Mouse (Mus musculus) bone marrow, adult 2 months (tissue): ENCODE results near the gene Rsl1. TPM values are rescaled to one million over a fixed set of nuclear protein-coding genes. Genes with fewer than 3 reads are reported as not detected.
"Not testable (repeated sequence)": the region's sequence is repeated elsewhere in the genome, so short reads cannot be mapped to it uniquely, and the experiment has no call there.

ENCODE experiments used
- H3K27ac ChIP-seq: fragments of 200-500 bp; 2 replicates; pipeline ENCODE4 v1.5.1; 2012; ENCODE audit warnings: low read depth, mild to moderate bottlenecking, control low read depth, inconsistent platforms, low read length; ENCODE audit not compliant: control insufficient read depth, poor library complexity, insufficient read depth
- H3K4me1 ChIP-seq: fragments of 200-500 bp; 2 replicates; pipeline ENCODE4 v1.6.1; 2011; ENCODE audit warnings: low read length; ENCODE audit not compliant: control insufficient read depth, insufficient read depth
- H3K4me3 ChIP-seq: fragments of 200-500 bp; replicated peaks from 2 replicates; pipeline ENCODE3; 2011; ENCODE audit warnings: mild to moderate bottlenecking, low read depth, low read length, control low read depth; ENCODE audit not compliant: control insufficient read depth
- CTCF ChIP-seq: fragments of 200-500 bp; IDR thresholded peaks from 2 replicates; pipeline ENCODE4 v1.5.1; 2011; ENCODE audit warnings: low read length, control low read depth; ENCODE audit not compliant: control insufficient read depth, insufficient read depth
- POLR2A ChIP-seq: fragments of 200-500 bp; IDR thresholded peaks from 2 replicates; pipeline ENCODE4 v1.6.1; 2011; ENCODE audit warnings: low read depth, mild to moderate bottlenecking, control low read depth, low read length, borderline replicate concordance; ENCODE audit not compliant: control insufficient read depth
- WGBS: fragments of 180-500 bp; shearing (Covaris S2); methylation state at CpG from one replicate; pipeline ENCODE4 v1.1.7; 2018; 5-methylcytosine and 5-hydroxymethylcytosine counted together
- polyA plus RNA-seq: library from polyadenylated mRNA; stranded (reverse); fragments of >200 nt; gene quantifications from 2 replicates; pipeline ENCODE4 v1.2.4, GENCODE M21; 2011; ENCODE audit warnings: low replicate concordance; ENCODE audit not compliant: missing spikeins, insufficient read depth, insufficient read length

Gene Rsl1
- 3.2 TPM in 1 of 2 replicates, not detected in the other for polyA plus RNA-seq

DNA sequence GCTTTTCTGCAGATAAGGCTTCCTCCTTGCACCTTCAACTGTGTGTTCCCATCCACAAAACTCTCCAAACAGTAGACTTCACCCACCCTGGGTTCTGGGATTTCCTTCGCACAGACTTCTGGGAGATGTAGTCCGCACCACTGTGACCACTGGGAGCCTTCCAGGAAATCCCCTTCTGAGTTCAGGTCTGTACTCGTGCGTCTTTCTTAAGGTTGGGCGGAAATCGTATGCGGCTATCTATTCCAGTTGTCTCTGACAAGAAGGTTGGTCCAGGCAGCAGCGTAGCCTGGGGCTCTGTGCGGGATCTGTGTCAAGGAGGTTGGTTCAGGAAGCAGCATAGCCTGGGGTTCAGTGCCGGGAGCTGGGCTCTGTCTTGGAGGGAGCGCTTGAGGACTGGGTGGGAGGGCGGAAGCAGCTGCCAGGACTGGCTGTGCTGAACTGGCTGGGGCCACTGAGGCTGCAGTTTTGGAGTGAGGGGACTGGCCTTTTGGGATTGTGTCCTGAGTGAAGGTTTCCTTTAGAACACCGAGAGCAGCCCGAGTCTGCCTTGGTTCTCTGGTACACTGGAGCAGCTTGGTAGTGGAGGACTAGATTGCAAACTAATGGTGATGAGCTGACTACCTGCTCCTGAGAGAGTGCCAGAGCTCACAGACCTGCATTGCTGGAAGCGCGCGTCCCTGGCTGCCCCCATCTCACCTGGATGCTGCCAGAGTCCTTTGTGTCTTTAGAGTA is at the start of gene Rsl1:
Gene Rsl1 (plus strand): TSS at position 192 of the 732 bp plus-strand sequence.
- 1% methylated on average over 17 of the region's 17 CpGs for WGBS
- H3K27ac ChIP-seq: peak within 1 kb of the TSS; percentile 36; the same call in 1 of the 2 replicates
- not testable (repeated sequence) for H3K4me1 ChIP-seq
- H3K4me3 ChIP-seq: peak within 1 kb of the TSS; percentile 89

- WGBS: 87% methylated on average over 1 of the region's 1 CpGs
- peaks cover 2% of the 10 kb centered on the region; the same call in 1 of the 2 replicates for H3K4me1 ChIP-seq
- TF ChIP-seq POLR2A: no peak
Measured at GRCm38 (mm10) chr13:67124460-67124859, 48.5 kb upstream of the Rsl1 start.

DNA sequence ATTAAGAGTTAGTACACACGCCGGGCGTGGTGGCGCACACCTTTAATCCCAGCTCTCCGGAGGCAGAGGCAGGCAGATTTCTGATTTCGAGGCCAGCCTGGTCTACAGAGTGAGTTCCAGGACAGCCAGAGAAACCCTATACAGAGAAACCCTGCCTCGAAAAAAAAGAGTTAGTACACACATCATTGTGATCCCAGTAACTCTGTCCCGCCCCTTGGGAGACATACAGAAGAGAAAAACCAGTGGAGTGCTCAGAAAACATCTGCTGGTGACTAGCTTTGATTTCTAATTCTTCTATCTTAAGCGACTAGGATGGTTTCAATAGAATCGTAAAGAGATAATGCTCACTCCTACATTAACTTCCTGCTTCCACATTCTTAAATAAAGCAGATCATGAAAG is 45.5 kb upstream of the Rsl1 start:
- not testable (repeated sequence) for H3K27ac ChIP-seq, H3K4me1 ChIP-seq, H3K4me3 ChIP-seq
- WGBS: 80% methylated on average over 10 of the region's 10 CpGs

More at GRCm38 (mm10) chr13:67124460-67124859, 48.5 kb upstream of the Rsl1 start:
- Histone ChIP-seq H3K27ac (no peak overlapping the region), H3K4me3 (no peak overlapping the region)

GRCm38 (mm10) chr13:67128038-67128721 is 44.8 kb upstream of the Rsl1 start:
- Histone ChIP-seq H3K4me3 (peak overlapping the region; percentile 83), H3K27ac (no peak overlapping the region), H3K4me1 (peaks cover 2% of the 10 kb centered on the region; the same call in 1 of the 2 replicates)
- TF ChIP-seq CTCF (no peak), POLR2A (no peak)
- 1% methylated on average over 18 of the region's 18 CpGs for WGBS

DNA sequence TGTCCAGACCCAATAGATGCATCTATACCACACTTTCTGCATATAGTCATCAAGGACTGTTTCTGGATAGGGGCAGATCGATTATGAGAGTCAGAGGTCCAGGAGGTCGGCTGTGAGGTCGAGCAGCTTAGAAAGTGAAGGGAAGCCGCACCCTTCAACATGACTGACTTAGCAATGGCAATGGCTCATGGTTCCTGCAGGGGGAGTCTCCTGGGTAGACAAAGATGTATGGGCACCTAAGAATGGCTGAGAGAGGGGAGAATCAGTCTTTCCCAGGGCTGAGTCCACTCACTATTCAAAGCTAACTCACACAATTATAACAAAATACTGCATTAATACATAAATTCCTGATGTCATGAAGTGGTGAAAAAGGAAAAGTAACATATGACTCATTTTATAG is 6.9 kb upstream of the Rsl1 start:
- 58% methylated on average over 4 of the region's 4 CpGs for WGBS
- H3K4me3 ChIP-seq: not testable (repeated sequence)

GRCm38 (mm10) chr13:67173723-67174055 is 707 bp downstream of the Rsl1 start:
- no peak overlapping the region for H3K4me3 ChIP-seq
- no peak for TF ChIP-seq POLR2A
- TF ChIP-seq CTCF: no peak
- no peaks in the 10 kb centered on the region; the same call in none of the 2 replicates for H3K4me1 ChIP-seq
- no peak overlapping the region for H3K27ac ChIP-seq
- WGBS: 25% methylated on average over 5 of the region's 5 CpGs

More for the DNA sequence above, 6.9 kb upstream of the Rsl1 start:
- not testable (repeated sequence) for H3K4me1 ChIP-seq, H3K27ac ChIP-seq

- no peak for TF ChIP-seq POLR2A
- TF ChIP-seq CTCF: no peak
- H3K4me3 ChIP-seq: peak within 1 kb of the TSS; percentile 92
- H3K4me1 ChIP-seq: no peaks in the 10 kb centered on the region
- 2% methylated on average over 13 of the region's 13 CpGs for WGBS
- H3K27ac ChIP-seq: no peak within 1 kb of the TSS
Measured at GRCm38 (mm10) chr13:67194340-67194894, 21.4 kb downstream of the Rsl1 start, which contains the start of gene Zfp455. Gene Zfp455, plus strand, starts transcription at chr13:67194506.

DNA sequence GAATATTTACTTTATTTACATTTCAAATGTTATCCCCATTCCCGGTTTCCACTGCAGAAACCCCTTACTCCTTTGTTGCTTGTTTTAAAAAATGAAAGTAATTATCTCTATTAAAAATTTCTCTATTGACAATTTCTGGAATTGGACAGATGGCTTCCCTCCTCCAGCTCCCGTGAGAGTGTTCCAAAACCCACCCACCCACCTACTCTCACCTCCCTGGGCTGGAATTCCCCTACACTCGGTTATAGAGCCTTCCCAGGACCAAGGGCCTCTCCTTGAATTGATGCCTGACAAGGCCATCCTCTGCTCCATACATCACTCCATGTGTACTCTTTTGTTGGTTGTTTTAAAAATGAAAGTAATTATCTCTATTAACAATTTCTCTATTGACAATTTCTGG is 28.7 kb downstream of the Rsl1 start:
- Histone ChIP-seq H3K27ac (no peak overlapping the region), H3K4me1 (no peaks in the 10 kb centered on the region), H3K4me3 (no peak overlapping the region)
- TF ChIP-seq CTCF (no peak), POLR2A (no peak)
- WGBS: 80% methylated on average over 3 of the region's 3 CpGs
